Mouse (Mus musculus) embryonic fibroblast, embryonic 13.5 days (primary cell): Measurements from ENCODE around the gene Atf1. TPM values are rescaled to one million over a fixed set of nuclear protein-coding genes. Genes with fewer than 3 reads are reported as not detected.
"Not testable (repeated sequence)": the region's sequence is repeated elsewhere in the genome, so short reads cannot be mapped to it uniquely, and the experiment has no call there.

ENCODE experiments used
- H3K27ac ChIP-seq: 2 replicates; pipeline ENCODE4 v1.5.1; 2012; ENCODE audit warnings: low read length, control low read depth, inconsistent platforms; ENCODE audit not compliant: insufficient read depth
- H3K4me1 ChIP-seq: 2 replicates; pipeline ENCODE4 v1.6.1; 2011; ENCODE audit warnings: low read length; ENCODE audit not compliant: control insufficient read depth, insufficient read depth
- H3K4me3 ChIP-seq: 2 replicates; pipeline ENCODE4 v1.5.1; 2011; ENCODE audit warnings: mild to moderate bottlenecking, control low read depth, low read length; ENCODE audit not compliant: insufficient read depth
- CTCF ChIP-seq: IDR thresholded peaks from 2 replicates; pipeline ENCODE4 v1.5.1; 2011; ENCODE audit warnings: mild to moderate bottlenecking, control low read depth, low read length, moderate library complexity, borderline replicate concordance; ENCODE audit not compliant: insufficient read depth
- POLR2A ChIP-seq: IDR thresholded peaks from 2 replicates; pipeline ENCODE4 v1.6.1; 2011; ENCODE audit warnings: low read depth, mild to moderate bottlenecking, control low read depth, low read length, moderate library complexity
- polyA plus RNA-seq: library from polyadenylated mRNA; stranded (reverse); fragments of >200 nt; gene quantifications from 2 replicates; pipeline ENCODE4 v1.2.4, GENCODE M21; 2011; ENCODE audit warnings: low read depth; ENCODE audit not compliant: missing spikeins, insufficient read length

Gene Atf1
- polyA plus RNA-seq, 1 experiment: 62.5 TPM

GRCm38 (mm10) chr15:100256386-100256785 is 28.8 kb downstream of the Atf1 start:
- Histone ChIP-seq H3K4me1 (peaks cover 3% of the 10 kb centered on the region; the same call in 1 of the 2 replicates), H3K27ac (no peak overlapping the region), H3K4me3 (no peak overlapping the region)
- TF ChIP-seq POLR2A: no peak
- no peak for TF ChIP-seq CTCF

GRCm38 (mm10) chr15:100257305-100257704 is 29.7 kb downstream of the Atf1 start:
- H3K27ac ChIP-seq: no peak overlapping the region
- no peak overlapping the region for H3K4me3 ChIP-seq
- H3K4me1 ChIP-seq: no peaks in the 10 kb centered on the region
- TF ChIP-seq CTCF: no peak
- TF ChIP-seq POLR2A: no peak

GRCm38 (mm10) chr15:100258646-100259425 is 31.2 kb downstream of the Atf1 start:
- Histone ChIP-seq H3K4me3 (no peak overlapping the region), H3K4me1 (no peaks in the 10 kb centered on the region), H3K27ac (no peak overlapping the region)
- TF ChIP-seq POLR2A (no peak), CTCF (no peak)

GRCm38 (mm10) chr15:100260351-100260750 is 32.7 kb downstream of the Atf1 start:
- H3K4me1 ChIP-seq, H3K27ac ChIP-seq, H3K4me3 ChIP-seq: not testable (repeated sequence)

- TF ChIP-seq CTCF (no peak), POLR2A (no peak)
- Histone ChIP-seq H3K27ac (no peak overlapping the region), H3K4me1 (no peaks in the 10 kb centered on the region), H3K4me3 (no peak overlapping the region)
Measured at GRCm38 (mm10) chr15:100263246-100263905, 35.8 kb downstream of the Atf1 start.

GRCm38 (mm10) chr15:100265586-100266325 is 38.1 kb downstream of the Atf1 start:
- TF ChIP-seq CTCF: no peak
- TF ChIP-seq POLR2A: no peak

GRCm38 (mm10) chr15:100268916-100269315 is 41.3 kb downstream of the Atf1 start:
- H3K27ac ChIP-seq: no peak overlapping the region
- TF ChIP-seq CTCF: no peak
- TF ChIP-seq POLR2A: no peak
- no peaks in the 10 kb centered on the region for H3K4me1 ChIP-seq
- H3K4me3 ChIP-seq: no peak overlapping the region

More at GRCm38 (mm10) chr15:100265586-100266325, 38.1 kb downstream of the Atf1 start:
- no peak overlapping the region for H3K27ac ChIP-seq
- H3K4me1 ChIP-seq: no peaks in the 10 kb centered on the region
- no peak overlapping the region for H3K4me3 ChIP-seq

GRCm38 (mm10) chr15:100269776-100270175 is 42.2 kb downstream of the Atf1 start:
- no peak for TF ChIP-seq POLR2A
- TF ChIP-seq CTCF: no peak
- H3K27ac ChIP-seq: no peak overlapping the region
- H3K4me1 ChIP-seq: no peaks in the 10 kb centered on the region
- H3K4me3 ChIP-seq: no peak overlapping the region

- not testable (repeated sequence) for H3K4me3 ChIP-seq
Measured at GRCm38 (mm10) chr15:100270609-100271008, 43.0 kb downstream of the Atf1 start.

GRCm38 (mm10) chr15:100271411-100271810 is 43.8 kb downstream of the Atf1 start:
- no peak overlapping the region for H3K4me3 ChIP-seq
- H3K27ac ChIP-seq: no peak overlapping the region
- TF ChIP-seq CTCF: no peak
- no peak for TF ChIP-seq POLR2A
- no peaks in the 10 kb centered on the region for H3K4me1 ChIP-seq

More at GRCm38 (mm10) chr15:100270609-100271008, 43.0 kb downstream of the Atf1 start:
- not testable (repeated sequence) for H3K4me1 ChIP-seq, H3K27ac ChIP-seq

GRCm38 (mm10) chr15:100273791-100274308 is 46.2 kb downstream of the Atf1 start:
- not testable (repeated sequence) for H3K27ac ChIP-seq, H3K4me3 ChIP-seq, H3K4me1 ChIP-seq
